Mouse (Mus musculus): ENCODE results near the gene Gm40193. TPM values are rescaled to one million over a fixed set of nuclear protein-coding genes. Genes with fewer than 3 reads are reported as not detected.
"Not testable (repeated sequence)": the region's sequence is repeated elsewhere in the genome, so short reads cannot be mapped to it uniquely, and the experiment has no call there.

Gene Gm40193
- polyA plus RNA-seq, 1 experiment from 2014 or later, result not detected

DNA sequence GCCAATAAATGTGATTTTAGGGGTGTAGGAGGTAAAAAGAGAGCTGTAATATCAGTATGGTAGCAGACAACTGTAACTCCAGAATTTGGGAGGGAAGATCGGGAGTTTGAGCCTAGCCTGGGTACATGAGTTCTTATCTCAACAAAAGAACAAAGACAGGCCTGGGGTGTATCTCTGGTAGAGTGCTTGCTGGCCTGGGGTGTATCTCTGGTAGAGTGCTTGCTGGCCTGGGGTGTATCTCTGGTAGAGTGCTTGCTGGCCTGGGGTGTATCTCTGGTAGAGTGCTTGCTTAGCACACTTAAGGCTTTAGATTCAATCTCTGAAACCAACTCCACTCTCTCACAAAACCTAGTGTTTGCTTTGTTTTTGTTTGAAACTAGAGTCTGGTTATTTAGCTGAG lies 37.9 kb upstream of the Gm40193 start:
- not testable (repeated sequence) for H3K27ac ChIP-seq (ENCODE audit: low read length); H3K4me2 ChIP-seq (replicated peaks; ENCODE audit: low read depth, low read length); H3K4me3 ChIP-seq (ENCODE audit: low read length); H3K27me3 ChIP-seq (ENCODE audit: insufficient read depth, low read length); H3K36me3 ChIP-seq (ENCODE audit: insufficient read depth, low read length); ATAC-seq (ENCODE audit: low FRiP score, low TSS enrichment); H3K9me3 ChIP-seq (ENCODE audit: low read length); H3K9ac ChIP-seq (replicated peaks; ENCODE audit: low read length)
- peaks cover 50% of the 10 kb centered on the region for H3K4me1 ChIP-seq (ENCODE audit: insufficient read depth, low read length)
- 92% methylated on average over 1 of the region's 1 CpGs for WGBS

DNA sequence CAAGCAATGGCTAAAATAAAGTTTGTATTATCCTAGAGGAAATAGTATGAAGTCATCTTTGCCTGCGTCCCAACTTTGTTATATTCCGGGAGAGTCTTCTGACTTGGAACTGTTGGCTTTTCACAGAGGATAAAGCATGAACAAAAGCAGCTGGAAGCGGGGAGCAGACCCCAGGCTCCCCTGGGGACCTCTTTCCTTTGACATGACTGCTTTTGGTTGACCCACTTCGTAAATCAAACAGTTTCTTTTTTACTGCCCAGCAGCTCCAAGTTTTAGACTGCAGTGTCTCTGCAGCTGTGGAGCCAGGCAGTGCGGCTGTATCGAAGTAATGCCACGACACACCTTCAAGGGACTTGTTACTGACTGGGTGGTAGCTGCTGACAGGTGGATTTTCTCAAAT lies 33.8 kb upstream of the Gm40193 start:
- H3K4me3 ChIP-seq (ENCODE audit: low read length), result no peak overlapping the region
- no peak overlapping the region for H3K4me2 ChIP-seq (replicated peaks; ENCODE audit: low read depth, low read length)
- H3K27ac ChIP-seq (ENCODE audit: low read length), result no peak overlapping the region
- H3K27me3 ChIP-seq (ENCODE audit: insufficient read depth, low read length), result no peaks in the 10 kb centered on the region
- peaks cover 49% of the 10 kb centered on the region for H3K4me1 ChIP-seq (ENCODE audit: insufficient read depth, low read length)
- H3K36me3 ChIP-seq (ENCODE audit: insufficient read depth, low read length), result no peaks in the 10 kb centered on the region
- H3K9ac ChIP-seq (replicated peaks; ENCODE audit: low read length), result no peak overlapping the region
- WGBS, result 39% methylated on average over 7 of the region's 7 CpGs
- ATAC-seq (ENCODE audit: low FRiP score, low TSS enrichment), result no peak
- no peaks in the 10 kb centered on the region for H3K9me3 ChIP-seq (ENCODE audit: low read length)

DNA sequence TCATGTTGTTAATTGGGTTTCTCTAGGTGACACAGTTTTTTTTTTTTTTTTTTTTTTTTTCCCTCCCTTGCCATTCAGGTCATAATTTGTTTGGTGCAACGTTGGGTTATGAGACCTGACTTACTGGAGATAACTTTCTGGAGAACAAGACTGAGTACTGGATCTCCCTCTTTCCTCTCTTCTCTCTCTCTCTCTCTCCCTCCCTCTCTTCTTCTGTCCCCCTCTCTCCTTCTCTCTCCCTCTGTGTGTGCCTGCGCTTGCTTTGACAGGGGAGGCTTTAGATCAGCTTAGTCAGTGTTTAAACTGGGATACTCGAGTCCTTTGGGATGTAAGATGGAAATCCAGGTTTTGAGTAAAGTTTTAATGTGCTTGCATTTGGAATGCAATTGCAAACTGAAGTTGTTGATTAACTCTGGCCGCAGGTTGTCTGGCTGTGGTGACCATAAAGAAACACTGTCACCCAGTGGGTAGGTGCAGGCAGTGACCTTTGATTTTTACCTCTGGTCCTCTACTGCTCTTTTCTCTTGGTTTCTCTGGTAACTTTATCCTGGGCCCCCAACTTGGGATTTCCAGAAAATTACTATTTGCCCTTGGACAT lies 31.6 kb upstream of the Gm40193 start:
- Histone ChIP-seq H3K9ac (replicated peaks; ENCODE audit: low read length) (peak overlapping the region; percentile 87), H3K27me3 (ENCODE audit: insufficient read depth, low read length) (no peaks in the 10 kb centered on the region), H3K36me3 (ENCODE audit: insufficient read depth, low read length) (no peaks in the 10 kb centered on the region), H3K4me1 (ENCODE audit: insufficient read depth, low read length) (peaks cover 42% of the 10 kb centered on the region), H3K4me2 (replicated peaks; ENCODE audit: low read depth, low read length) (peak overlapping the region; percentile 92), H3K4me3 (ENCODE audit: low read length) (peak overlapping the region; percentile 91), H3K9me3 (ENCODE audit: low read length) (no peaks in the 10 kb centered on the region), H3K27ac (ENCODE audit: low read length) (peak overlapping the region; percentile 93)
- no peak for ATAC-seq (ENCODE audit: low FRiP score, low TSS enrichment)
- WGBS, result 26% methylated on average over 4 of the region's 4 CpGs

DNA sequence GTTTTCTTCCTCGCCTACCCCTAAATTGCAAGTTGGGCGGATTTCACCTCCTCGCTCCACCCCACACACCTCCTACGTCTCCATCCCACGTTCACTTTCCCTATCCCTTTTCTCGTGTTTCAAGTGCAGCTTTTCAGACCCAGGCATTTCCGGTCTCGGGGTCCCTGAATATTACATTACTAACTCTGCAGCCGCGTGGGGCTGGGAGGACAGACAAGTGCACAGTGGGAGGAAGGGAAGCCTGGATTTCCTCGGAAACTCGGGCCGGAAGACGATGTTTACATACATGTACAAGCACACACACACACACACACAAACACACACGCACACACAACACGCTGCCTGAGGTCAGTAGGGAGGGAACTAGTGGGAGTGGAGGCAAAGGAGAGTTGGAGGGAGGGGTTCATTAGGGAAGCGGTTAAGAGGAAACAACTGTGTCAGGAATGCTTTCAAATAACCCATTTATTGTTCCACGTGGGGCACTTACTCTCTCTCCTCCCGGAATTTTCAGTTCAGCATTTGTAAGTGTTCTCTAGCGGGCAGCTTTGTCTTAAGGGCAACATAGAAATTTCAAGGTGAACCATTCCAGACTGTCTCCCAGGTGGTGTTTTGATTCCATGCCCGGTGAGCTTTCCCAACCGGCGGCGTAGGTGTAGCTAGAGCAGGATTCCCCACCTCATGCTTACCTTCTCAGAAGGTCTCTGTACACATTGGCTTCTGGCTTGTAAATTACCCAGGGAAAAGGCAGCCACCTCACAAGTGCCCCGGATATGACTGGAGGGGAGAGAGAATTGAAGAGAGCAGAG lies 30.9 kb upstream of the Gm40193 start:
- Histone ChIP-seq H3K9me3 (ENCODE audit: low read length) (no peaks in the 10 kb centered on the region), H3K4me2 (replicated peaks; ENCODE audit: low read depth, low read length) (peak overlapping the region; percentile 92), H3K4me1 (ENCODE audit: insufficient read depth, low read length) (peaks cover 42% of the 10 kb centered on the region), H3K36me3 (ENCODE audit: insufficient read depth, low read length) (no peaks in the 10 kb centered on the region), H3K27ac (ENCODE audit: low read length) (peak overlapping the region; percentile 93), H3K27me3 (ENCODE audit: insufficient read depth, low read length) (no peaks in the 10 kb centered on the region), H3K9ac (replicated peaks; ENCODE audit: low read length) (peak overlapping the region; percentile 87), H3K4me3 (ENCODE audit: low read length) (peak overlapping the region; percentile 91)
- under 1% methylated on average over 25 of the region's 25 CpGs for WGBS
- ATAC-seq (ENCODE audit: low FRiP score, low TSS enrichment), result peak; percentile 8

DNA sequence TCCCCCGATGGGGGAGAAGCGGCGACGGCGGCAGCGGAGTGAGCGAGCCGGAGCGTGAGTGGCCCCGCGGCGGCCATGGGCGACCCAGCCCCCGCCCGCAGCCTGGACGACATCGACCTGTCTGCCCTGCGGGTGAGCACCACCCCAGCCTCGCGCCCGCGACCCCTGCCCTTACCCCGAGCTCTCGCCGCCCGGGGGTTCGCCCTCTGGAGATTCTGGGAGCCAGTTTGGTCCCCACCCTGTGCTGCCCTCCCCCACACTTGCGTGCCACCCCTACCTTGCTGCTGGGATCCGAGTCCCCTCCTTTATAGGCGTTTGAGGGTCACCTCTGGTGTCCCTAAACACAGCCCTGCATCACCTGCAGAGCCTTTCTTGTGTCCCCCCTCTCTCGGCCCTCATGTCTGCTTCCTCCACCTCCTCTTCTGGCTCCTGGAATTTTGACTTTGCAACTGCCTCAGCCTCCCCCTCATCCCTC lies 30.3 kb upstream of the Gm40193 start:
- H3K36me3 ChIP-seq (ENCODE audit: insufficient read depth, low read length), result 0 out of 2 replicates have a peak, but pooled peaks cover under 1% of the 10 kb centered on the region
- peak overlapping the region; percentile 91 for H3K4me3 ChIP-seq (ENCODE audit: low read length)
- peak overlapping the region; percentile 92 for H3K4me2 ChIP-seq (replicated peaks; ENCODE audit: low read depth, low read length)
- no peaks in the 10 kb centered on the region for H3K9me3 ChIP-seq (ENCODE audit: low read length)
- peak overlapping the region; percentile 93 for H3K27ac ChIP-seq (ENCODE audit: low read length)
- H3K27me3 ChIP-seq (ENCODE audit: insufficient read depth, low read length), result no peaks in the 10 kb centered on the region
- H3K4me1 ChIP-seq (ENCODE audit: insufficient read depth, low read length), result peaks cover 42% of the 10 kb centered on the region
- peak overlapping the region; percentile 87 for H3K9ac ChIP-seq (replicated peaks; ENCODE audit: low read length)
- under 1% methylated on average over 30 of the region's 31 CpGs for WGBS
- ATAC-seq (ENCODE audit: low FRiP score, low TSS enrichment), result peak; percentile 24

DNA sequence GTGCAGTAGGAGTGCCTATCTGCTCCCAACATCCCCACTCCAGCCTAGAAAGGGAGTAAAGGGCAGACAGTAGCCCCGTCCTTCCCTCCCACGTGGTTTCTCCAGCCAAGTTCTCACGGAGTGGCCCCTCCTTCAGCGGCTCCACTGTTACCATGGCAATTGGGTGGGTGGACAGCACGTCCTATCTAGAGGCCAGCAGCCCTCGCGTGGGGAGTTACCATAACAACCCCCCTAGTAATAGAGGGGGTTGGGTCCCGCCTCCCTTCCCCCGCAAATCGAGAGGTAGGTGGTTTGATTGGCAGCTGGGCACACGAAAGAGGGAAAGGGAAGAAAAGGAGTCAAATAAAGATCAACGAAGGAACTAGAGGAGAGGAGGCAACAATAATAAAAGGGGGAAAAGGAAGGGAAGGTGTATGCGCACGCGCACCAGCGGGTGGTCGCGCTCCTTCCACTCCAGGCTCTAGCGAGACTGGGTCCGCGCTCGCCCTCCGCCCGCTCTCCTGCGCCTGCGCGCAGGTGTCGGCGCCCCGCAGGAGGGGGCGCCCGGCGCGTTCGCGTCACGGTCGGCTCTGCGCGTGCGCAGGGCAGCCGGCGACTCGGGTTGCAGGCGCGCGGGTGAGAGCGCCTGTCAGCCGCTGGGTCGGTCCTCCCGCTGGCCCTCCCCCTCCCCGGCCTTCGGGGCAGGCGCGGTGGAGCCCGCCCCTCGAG lies 29.7 kb upstream of the Gm40193 start, which contains the start of gene Mink1:
Gene Mink1, plus strand, starts transcription at position 595 of the 708 bp plus-strand sequence.
- H3K4me3 ChIP-seq (ENCODE audit: low read length), result peak within 1 kb of the TSS; percentile 91
- no peaks in the 10 kb centered on the region for H3K27me3 ChIP-seq (ENCODE audit: insufficient read depth, low read length)
- peak within 1 kb of the TSS; percentile 87 for H3K9ac ChIP-seq (replicated peaks; ENCODE audit: low read length)
- H3K27ac ChIP-seq (ENCODE audit: low read length), result peak within 1 kb of the TSS; percentile 93
- H3K4me1 ChIP-seq (ENCODE audit: insufficient read depth, low read length), result peaks cover 42% of the 10 kb centered on the region
- H3K36me3 ChIP-seq (ENCODE audit: insufficient read depth, low read length), result 0 out of 2 replicates have a peak, but pooled peaks cover 4% of the 10 kb centered on the region
- ATAC-seq (ENCODE audit: low FRiP score, low TSS enrichment), result peak; percentile 89
- H3K4me2 ChIP-seq (replicated peaks; ENCODE audit: low read depth, low read length), result peak within 1 kb of the TSS; percentile 92
- no peaks in the 10 kb centered on the region for H3K9me3 ChIP-seq (ENCODE audit: low read length)
- WGBS, result 0% methylated on average over 50 of the region's 57 CpGs

DNA sequence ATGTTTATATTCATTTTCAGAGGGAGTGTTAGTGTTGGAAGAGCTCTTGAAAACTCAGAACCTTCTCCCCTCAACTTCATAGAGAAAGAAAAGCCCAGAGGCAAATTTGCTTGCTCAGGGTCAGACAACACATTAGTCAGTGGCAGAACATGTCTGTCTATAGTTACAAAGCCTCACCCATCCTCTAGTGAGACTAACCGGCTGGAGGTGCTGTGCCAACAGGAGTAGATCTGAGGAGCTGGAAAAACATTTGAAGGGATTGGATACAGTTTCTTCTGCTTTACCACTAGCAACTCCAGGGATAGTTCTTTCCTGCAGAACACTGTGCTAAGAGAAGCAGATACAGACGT lies 29.2 kb upstream of the Gm40193 start:
- H3K4me1 ChIP-seq (ENCODE audit: insufficient read depth, low read length), result peaks cover 40% of the 10 kb centered on the region
- peak overlapping the region; percentile 92 for H3K4me2 ChIP-seq (replicated peaks; ENCODE audit: low read depth, low read length)
- 0% methylated on average over 2 of the region's 2 CpGs for WGBS
- peak overlapping the region; percentile 93 for H3K27ac ChIP-seq (ENCODE audit: low read length)
- H3K36me3 ChIP-seq (ENCODE audit: insufficient read depth, low read length), result 0 out of 2 replicates have a peak, but pooled peaks cover 4% of the 10 kb centered on the region
- H3K9ac ChIP-seq (replicated peaks; ENCODE audit: low read length), result peak overlapping the region; percentile 87
- peak overlapping the region; percentile 91 for H3K4me3 ChIP-seq (ENCODE audit: low read length)
- no peaks in the 10 kb centered on the region for H3K9me3 ChIP-seq (ENCODE audit: low read length)
- peak; percentile 12; the same call in 1 of the 2 replicates for ATAC-seq (ENCODE audit: low FRiP score, low TSS enrichment)
- no peaks in the 10 kb centered on the region for H3K27me3 ChIP-seq (ENCODE audit: insufficient read depth, low read length)

DNA sequence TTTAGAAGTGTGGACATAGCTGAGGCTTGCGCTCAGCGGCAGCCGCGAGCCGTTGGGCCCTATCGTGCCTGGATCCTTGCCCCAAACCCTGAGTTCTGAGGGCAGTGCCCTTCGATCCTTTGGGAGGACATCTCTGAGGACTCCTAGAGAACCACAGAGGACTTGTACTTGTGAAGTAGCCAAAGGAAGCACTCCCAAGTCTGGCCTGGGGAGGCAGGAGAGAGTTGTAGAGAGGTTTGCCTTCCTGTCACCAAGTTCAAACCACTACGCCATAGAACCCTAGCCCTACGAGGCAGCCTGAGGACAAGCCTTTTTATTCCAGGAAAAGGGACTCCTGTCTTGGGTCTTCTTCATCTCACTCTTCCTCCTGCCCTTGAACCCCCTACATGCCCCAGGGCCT lies 24.8 kb upstream of the Gm40193 start:
- Histone ChIP-seq H3K27ac (ENCODE audit: low read length) (no peak overlapping the region), H3K4me2 (replicated peaks; ENCODE audit: low read depth, low read length) (no peak overlapping the region), H3K9ac (replicated peaks; ENCODE audit: low read length) (no peak overlapping the region), H3K9me3 (ENCODE audit: low read length) (no peaks in the 10 kb centered on the region), H3K36me3 (ENCODE audit: insufficient read depth, low read length) (0 out of 2 replicates have a peak, but pooled peaks cover 4% of the 10 kb centered on the region), H3K27me3 (ENCODE audit: insufficient read depth, low read length) (no peaks in the 10 kb centered on the region), H3K4me3 (ENCODE audit: low read length) (no peak overlapping the region), H3K4me1 (ENCODE audit: insufficient read depth, low read length) (peaks cover 17% of the 10 kb centered on the region)
- WGBS, result 89% methylated on average over 9 of the region's 9 CpGs
- ATAC-seq (ENCODE audit: low FRiP score, low TSS enrichment), result no peak

DNA sequence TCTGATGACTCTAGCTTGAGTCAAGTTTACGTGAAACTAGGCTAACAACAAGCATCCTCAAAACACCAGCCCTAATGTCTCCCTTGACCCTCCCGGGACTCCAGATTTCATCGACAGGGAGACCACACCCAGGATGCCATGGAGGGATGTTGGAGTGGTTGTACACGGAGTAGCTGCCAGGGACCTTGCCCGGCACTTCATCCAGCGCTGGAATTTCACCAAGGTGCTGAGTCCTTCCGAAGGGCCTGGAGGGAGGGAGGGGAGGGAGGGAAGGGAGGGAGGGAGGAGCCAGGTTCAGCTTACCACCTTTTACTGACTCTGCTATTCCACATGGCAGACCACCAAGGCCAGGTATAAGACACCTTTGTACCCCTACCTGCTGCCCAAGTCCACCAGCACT lies 21.2 kb upstream of the Gm40193 start:
- Histone ChIP-seq H3K4me2 (replicated peaks; ENCODE audit: low read depth, low read length) (no peak overlapping the region), H3K36me3 (ENCODE audit: insufficient read depth, low read length) (0 out of 2 replicates have a peak, but pooled peaks cover 4% of the 10 kb centered on the region), H3K27ac (ENCODE audit: low read length) (no peak overlapping the region), H3K4me1 (ENCODE audit: insufficient read depth, low read length) (peaks cover 10% of the 10 kb centered on the region; the same call in 1 of the 2 replicates), H3K9ac (replicated peaks; ENCODE audit: low read length) (no peak overlapping the region), H3K9me3 (ENCODE audit: low read length) (no peaks in the 10 kb centered on the region), H3K27me3 (ENCODE audit: insufficient read depth, low read length) (no peaks in the 10 kb centered on the region), H3K4me3 (ENCODE audit: low read length) (no peak overlapping the region)
- ATAC-seq (ENCODE audit: low FRiP score, low TSS enrichment), result no peak
- WGBS, result 15% methylated on average over 7 of the region's 7 CpGs

Measured in kidney, embryonic 16.5 days (tissue).